In genomic region chr4:82371471-82371870, GRCm38 (mm10) we compare ENCODE assay signal across 18 mouse cellular contexts.
"Had no signal": no experiment of that assay in that cellular context is flagged by ENCODE, and none has a peak within 500 bp of the region (broad histone marks: within the 10 kb centered on the region; RNA-seq: fewer than 3 reads in every experiment).

No protein-coding gene starts in this region.

- H3K9me3 ChIP-seq: midbrain, embryonic 10.5 days; midbrain, embryonic 13.5 days; neural tube, embryonic 13.5 days; neural tube, embryonic 15.5 days had no signal

- H3K4me3 ChIP-seq: midbrain, embryonic 10.5 days; midbrain, embryonic 13.5 days; myocyte; neural tube, embryonic 13.5 days; neural tube, embryonic 15.5 days had no signal

- H3K4me2 ChIP-seq: lung, embryonic 14.5 days; midbrain, embryonic 13.5 days; neural tube, embryonic 13.5 days; neural tube, embryonic 15.5 days had no signal

- ATAC-seq: midbrain, embryonic 13.5 days; midbrain, embryonic 16.5 days had no signal

- H3K9ac ChIP-seq: lung, embryonic 14.5 days; midbrain, embryonic 13.5 days; neural tube, embryonic 13.5 days; neural tube, embryonic 15.5 days had no signal

- DNase-seq: lung, adult 18-20 months; lung, embryonic 14.5 days; lung, postnatal 10 days; lung, postnatal 4 days; retina, postnatal 1 day; right cerebral cortex, adult 18-20 months; right cerebral cortex, postnatal 25 days; right cerebral cortex, postnatal 4 days; spleen, adult 18-20 months; thymus, adult 18-20 months; thymus, postnatal 14 days; thymus, postnatal 36 days had no signal

- H3K36me3 ChIP-seq: midbrain, embryonic 10.5 days; midbrain, embryonic 13.5 days; neural tube, embryonic 13.5 days; neural tube, embryonic 15.5 days had no signal

- H3K27ac ChIP-seq: midbrain, embryonic 10.5 days; midbrain, embryonic 13.5 days; neural tube, embryonic 13.5 days; neural tube, embryonic 15.5 days had no signal

- H3K27me3 ChIP-seq: midbrain, embryonic 13.5 days; neural tube, embryonic 13.5 days; neural tube, embryonic 15.5 days had no signal
